Mouse (Mus musculus) embryonic facial prominence, embryonic 11.5 days (tissue): ENCODE data around the gene Fam198b. TPM values are rescaled to one million over a fixed set of nuclear protein-coding genes. Genes with fewer than 3 reads are reported as not detected.

Experiments
- ATAC-seq: fragments of 200-750 bp; cut with Nextera tagmentation; replicated peaks from 2 replicates; pipeline ENCODE4 v1.8.0; 2017; ENCODE audit warnings: low read depth; ENCODE audit not compliant: insufficient number of reproducible peaks, low FRiP score, low TSS enrichment
- DNase-seq: peaks from one replicate; pipeline ENCODE4 v3.0.0-alpha.2; 2015; ENCODE audit warnings: low spot score
- H3K27ac ChIP-seq: fragments of 300-500 bp; sonication (generic); replicated peaks from 2 replicates; pipeline ENCODE4 v1.5.1; 2014; ENCODE audit warnings: mild to moderate bottlenecking, low read depth, low read length, control low read depth
- H3K27me3 ChIP-seq: fragments of 300-500 bp; sonication (generic); 2 replicates; pipeline ENCODE4 v1.6.1; 2014; ENCODE audit warnings: mild to moderate bottlenecking, low read length, moderate library complexity, mixed read lengths; ENCODE audit not compliant: control insufficient read depth, insufficient read depth
- H3K36me3 ChIP-seq: fragments of 300-500 bp; sonication (generic); replicated peaks from 2 replicates; pipeline ENCODE4 v1.6.1; 2014; ENCODE audit warnings: low read depth, mild to moderate bottlenecking, low read length, moderate library complexity, mixed read lengths; ENCODE audit not compliant: control insufficient read depth, insufficient read depth
- H3K4me1 ChIP-seq: fragments of 300-500 bp; sonication (generic); 2 replicates; pipeline ENCODE4 v1.6.1; 2014; ENCODE audit warnings: low read length, mixed read lengths; ENCODE audit not compliant: control insufficient read depth, insufficient read depth
- H3K4me2 ChIP-seq: fragments of 300-500 bp; sonication (generic); 2 replicates; pipeline ENCODE4 v1.6.1; 2014; ENCODE audit warnings: low read depth, mild to moderate bottlenecking, control low read depth, low read length, moderate library complexity
- H3K4me3 ChIP-seq: fragments of 300-500 bp; sonication (generic); 2 replicates; pipeline ENCODE4 v1.5.1; 2014; ENCODE audit warnings: low read depth, low read length, control low read depth
- H3K9ac ChIP-seq: fragments of 300-500 bp; sonication (generic); replicated peaks from 2 replicates; pipeline ENCODE4 v1.6.1; 2014; ENCODE audit warnings: mild to moderate bottlenecking, control low read depth, low read length
- H3K9me3 ChIP-seq: fragments of 300-500 bp; sonication (generic); replicated peaks from 2 replicates; pipeline ENCODE4 v1.6.1; 2016; ENCODE audit warnings: mild to moderate bottlenecking, low read length, inconsistent platforms, mixed read lengths; ENCODE audit not compliant: control insufficient read depth
- WGBS: fragments of 180-500 bp; shearing (Covaris S2); extraction: QIAGEN DNeasy Blood & Tissue Kit; methylation state at CpG from one replicate; pipeline ENCODE4 v1.1.7; 2014; 5-methylcytosine and 5-hydroxymethylcytosine counted together
- polyA plus RNA-seq: library from polyadenylated mRNA; unstranded; fragments of >200 nt; fragmentation: Nextera tagmentation; extraction: Ambion mirVana; gene quantifications from 2 replicates; pipeline ENCODE4 v1.2.1, GENCODE M21; 2014

Gene Fam198b
- polyA plus RNA-seq, 1 experiment from 2014 or later = 3.2 TPM

GRCm38 (mm10) chr3:79994029-79994539 lies 109.8 kb downstream of the Fam198b start:
- Histone ChIP-seq H3K27me3 (no peaks in the 10 kb centered on the region), H3K4me2 (no peak overlapping the region), H3K27ac (no peak overlapping the region), H3K9me3 (no peaks in the 10 kb centered on the region), H3K9ac (no peak overlapping the region), H3K4me1 (no peaks in the 10 kb centered on the region), H3K36me3 (no peaks in the 10 kb centered on the region), H3K4me3 (no peak overlapping the region)
- no peak for DNase-seq
- WGBS = 58% methylated on average over 5 of the region's 5 CpGs
- no peak for ATAC-seq

GRCm38 (mm10) chr3:79995726-79996125 lies 111.4 kb downstream of the Fam198b start:
- Histone ChIP-seq H3K9me3 (no peaks in the 10 kb centered on the region), H3K9ac (no peak overlapping the region), H3K4me3 (no peak overlapping the region), H3K27ac (no peak overlapping the region), H3K27me3 (no peaks in the 10 kb centered on the region), H3K4me1 (no peaks in the 10 kb centered on the region), H3K4me2 (no peak overlapping the region), H3K36me3 (no peaks in the 10 kb centered on the region)
- DNase-seq = no peak
- WGBS = 77% methylated on average over 6 of the region's 6 CpGs
- ATAC-seq = peak; percentile 39; the same call in 1 of the 2 replicates

Other genes starting within 250 kb of the Fam198b start
- 0.24 and 0.25 TPM in 2 replicates for gene Rxfp1, start 146.7 kb upstream of the Fam198b start, polyA plus RNA-seq
- gene Tmem144, start 31.8 kb upstream of the Fam198b start, polyA plus RNA-seq = 4.8 and 5.1 TPM in 2 replicates